ENCODE assay signal across 9 mouse cellular contexts in genomic region chr12:80691671-80692091, GRCm38 (mm10). TPM values are rescaled to one million over a fixed set of nuclear protein-coding genes. Genes with fewer than 3 reads are reported as not detected.
A peak's percentile ranks its signal among the peaks of the same experiment; 100 is the strongest.
DNase-seq lines count a peak whose midpoint lies in the region; ATAC-seq lines count a peak whose summit lies in the region.
"Had no signal": no experiment of that assay in that cellular context is flagged by ENCODE, and none has a peak within 500 bp of the region (broad histone marks: within the 10 kb centered on the region; RNA-seq: fewer than 3 reads in every experiment).

No protein-coding gene starts in this region.

- peaks cover 49% of the 10 kb centered on the region for H3K4me1 ChIP-seq in heart, embryonic 13.5 days
- peaks cover 29% of the 10 kb centered on the region for H3K4me1 ChIP-seq in forebrain, embryonic 13.5 days
- H3K4me1 ChIP-seq in midbrain, embryonic 14.5 days (ENCODE audit: control insufficient read depth, insufficient read depth, low read length): peaks cover 11% of the 10 kb centered on the region; the same call in 1 of the 2 replicates

- no peak overlapping the region for H3K27ac ChIP-seq in heart, embryonic 13.5 days (replicated peaks)
- no peak overlapping the region for H3K27ac ChIP-seq in forebrain, embryonic 13.5 days
- H3K27ac ChIP-seq in midbrain, embryonic 14.5 days (replicated peaks; ENCODE audit: low read depth, low read length): no peak overlapping the region

- peak overlapping the region; percentile 24; the same call in 1 of the 2 replicates for H3K9ac ChIP-seq in heart, embryonic 13.5 days
- H3K9ac ChIP-seq in forebrain, embryonic 13.5 days: no peak overlapping the region
- no peak overlapping the region for H3K9ac ChIP-seq in midbrain, embryonic 14.5 days (replicated peaks; ENCODE audit: low read length)

- no peak for ATAC-seq in heart, embryonic 13.5 days (ENCODE audit: extremely low read depth, insufficient number of reproducible peaks, low FRiP score, low TSS enrichment)
- no peak for ATAC-seq in forebrain, embryonic 13.5 days
- ATAC-seq in midbrain, embryonic 14.5 days (ENCODE audit: low FRiP score, low TSS enrichment): no peak
- ATAC-seq in erythroid progenitor cell, adult 5-6 weeks (replicated peaks; ENCODE audit: low FRiP score, poor library complexity, severe bottlenecking): no peak
- ATAC-seq: Patski had no signal

- no peak for DNase-seq in heart, postnatal 4 days
- peak; percentile 28 for DNase-seq in kidney, postnatal 10 days
- peak; percentile 13 for DNase-seq in midbrain, embryonic 14.5 days
- no peak for DNase-seq in urinary bladder, postnatal 10 days (ENCODE audit: low spot score)
- DNase-seq in spleen, adult 12 weeks (ENCODE audit: low spot score): no peak

- peak overlapping the region; percentile 80 for H3K4me2 ChIP-seq in heart, embryonic 13.5 days
- 0 out of 2 replicates have a peak overlapping the region, but pooled peaks have one; percentile 69 for H3K4me2 ChIP-seq in forebrain, embryonic 13.5 days
- peak overlapping the region; percentile 58 for H3K4me2 ChIP-seq in midbrain, embryonic 14.5 days (ENCODE audit: low read length)

- 23% methylated on average over 12 of the region's 12 CpGs for WGBS in heart, embryonic 13.5 days
- WGBS in forebrain, embryonic 13.5 days: 18% methylated on average over 12 of the region's 12 CpGs
- WGBS in midbrain, embryonic 14.5 days: 15% methylated on average over 12 of the region's 12 CpGs

- H3K9me3 ChIP-seq in heart, embryonic 13.5 days: no peaks in the 10 kb centered on the region
- no peaks in the 10 kb centered on the region for H3K9me3 ChIP-seq in forebrain, embryonic 13.5 days (replicated peaks)
- H3K9me3 ChIP-seq in midbrain, embryonic 14.5 days (ENCODE audit: control insufficient read depth, low read length): no peaks in the 10 kb centered on the region

- peak overlapping the region; percentile 51 for H3K4me3 ChIP-seq in heart, embryonic 13.5 days
- H3K4me3 ChIP-seq in forebrain, embryonic 13.5 days: no peak overlapping the region; the same call in 1 of the 2 replicates
- peak overlapping the region; percentile 40 for H3K4me3 ChIP-seq in midbrain, embryonic 14.5 days (replicated peaks; ENCODE audit: low read depth, low read length)

- no peaks in the 10 kb centered on the region for H3K36me3 ChIP-seq in heart, embryonic 13.5 days
- no peaks in the 10 kb centered on the region for H3K36me3 ChIP-seq in forebrain, embryonic 13.5 days (ENCODE audit: poor library complexity, severe bottlenecking)
- no peaks in the 10 kb centered on the region for H3K36me3 ChIP-seq in midbrain, embryonic 14.5 days (ENCODE audit: control insufficient read depth, insufficient read depth, low read length)

- H3K27me3 ChIP-seq in heart, embryonic 13.5 days (replicated peaks): peaks cover 56% of the 10 kb centered on the region
- peaks cover 52% of the 10 kb centered on the region for H3K27me3 ChIP-seq in forebrain, embryonic 13.5 days
- peaks cover 38% of the 10 kb centered on the region for H3K27me3 ChIP-seq in midbrain, embryonic 14.5 days (ENCODE audit: control insufficient read depth, insufficient read depth, low read length)
- H3K27me3 ChIP-seq: Patski had no signal

RNA-seq across cellular contexts. Expression of gene Plekhd1, which starts 0.7 kb away (rescaled TPM):
- 0.57 and 0.78 TPM in 2 replicates for polyA plus RNA-seq in heart, embryonic 13.5 days (2015; fragmentation: Nextera tagmentation; extraction: Ambion mirVana)
- total RNA-seq in heart, postnatal 4 days (2021): 1 to 10 TPM in 1 of 2 experiments, under 1 TPM in 1; 0.29 to 1.1 TPM
- 0.43 and 0.74 TPM in 2 replicates for polyA plus RNA-seq in forebrain, embryonic 13.5 days (2015; fragmentation: Nextera tagmentation; extraction: Ambion mirVana)
- 2.5 and 3.5 TPM in 2 replicates for polyA plus RNA-seq in midbrain, embryonic 14.5 days (2014; fragmentation: Nextera tagmentation; extraction: Ambion mirVana)
- 0.42 TPM in 1 of 2 replicates, not detected in the other for total RNA-seq in erythroid progenitor cell, adult 5-6 weeks (2015; ENCODE audit: low replicate concordance)
- total RNA-seq in erythroid progenitor cell, adult 5-6 weeks (2017; ENCODE audit: low replicate concordance): 2.8 TPM in 1 of 2 replicates, not detected in the other
- polyA plus RNA-seq: Patski had no signal

RNA-seq across cellular contexts. Expression of gene Erh, which starts 47.5 kb away (rescaled TPM):
- 165 and 195 TPM in 2 replicates for polyA plus RNA-seq in heart, embryonic 13.5 days (2015; fragmentation: Nextera tagmentation; extraction: Ambion mirVana)
- total RNA-seq in heart, postnatal 4 days (2021): 10 to 100 TPM; 78.2 to 86.6 TPM
- polyA plus RNA-seq in forebrain, embryonic 13.5 days (2015; fragmentation: Nextera tagmentation; extraction: Ambion mirVana): 434 and 477 TPM in 2 replicates
- polyA plus RNA-seq in midbrain, embryonic 14.5 days (2014; fragmentation: Nextera tagmentation; extraction: Ambion mirVana): 258 and 288 TPM in 2 replicates
- 23.9 and 28.1 TPM in 2 replicates for total RNA-seq in erythroid progenitor cell, adult 5-6 weeks (2015; ENCODE audit: low replicate concordance)
- 4.9 and 23.4 TPM in 2 replicates for total RNA-seq in erythroid progenitor cell, adult 5-6 weeks (2017; ENCODE audit: low replicate concordance)

RNA-seq across cellular contexts. Expression of gene Slc39a9, which starts 48.0 kb away (rescaled TPM):
- 15.9 and 17.2 TPM in 2 replicates for polyA plus RNA-seq in heart, embryonic 13.5 days (2015; fragmentation: Nextera tagmentation; extraction: Ambion mirVana)
- total RNA-seq in heart, postnatal 4 days (2021): 10 to 100 TPM; 25.0 to 28.8 TPM
- 20.2 and 23.8 TPM in 2 replicates for polyA plus RNA-seq in forebrain, embryonic 13.5 days (2015; fragmentation: Nextera tagmentation; extraction: Ambion mirVana)
- polyA plus RNA-seq in midbrain, embryonic 14.5 days (2014; fragmentation: Nextera tagmentation; extraction: Ambion mirVana): 20.2 and 29.5 TPM in 2 replicates
- 20.1 and 22.0 TPM in 2 replicates for total RNA-seq in erythroid progenitor cell, adult 5-6 weeks (2015; ENCODE audit: low replicate concordance)
- total RNA-seq in erythroid progenitor cell, adult 5-6 weeks (2017; ENCODE audit: low replicate concordance): 11.2 and 20.5 TPM in 2 replicates

Comparison
In these comparisons a context has a peak if more than half of its experiments do, and no peak if none do; other contexts are left out.
1. DNase-seq: peak in kidney, postnatal 10 days (single experiment) and midbrain, embryonic 14.5 days (single experiment); none in heart, postnatal 4 days (single experiment), urinary bladder, postnatal 10 days (single experiment) and spleen, adult 12 weeks (single experiment).
2. Peak in every context shown above with its lines, with median percentiles within 50 percentile points of each other: H3K4me2 ChIP-seq.